Mouse (Mus musculus) embryonic fibroblast, embryonic 13.5 days (primary cell): ENCODE data around the gene Mras.

Experiments
- CTCF ChIP-seq: IDR thresholded peaks from 2 replicates; pipeline ENCODE4 v1.5.1; 2011; ENCODE audit warnings: mild to moderate bottlenecking, control low read depth, low read length, moderate library complexity, borderline replicate concordance; ENCODE audit not compliant: insufficient read depth
- POLR2A ChIP-seq: IDR thresholded peaks from 2 replicates; pipeline ENCODE4 v1.6.1; 2011; ENCODE audit warnings: low read depth, mild to moderate bottlenecking, control low read depth, low read length, moderate library complexity

GRCm38 (mm10) chr9:99389506-99389905 lies 47.7 kb downstream of the Mras start:
- TF ChIP-seq CTCF (no peak), POLR2A (no peak)
